Mouse (Mus musculus): ENCODE data around the gene Rarb. TPM values are rescaled to one million over a fixed set of nuclear protein-coding genes. Genes with fewer than 3 reads are reported as not detected.

Gene Rarb
- polyA plus RNA-seq, 1 experiment from 2014 or later = 29.3 TPM

DNA sequence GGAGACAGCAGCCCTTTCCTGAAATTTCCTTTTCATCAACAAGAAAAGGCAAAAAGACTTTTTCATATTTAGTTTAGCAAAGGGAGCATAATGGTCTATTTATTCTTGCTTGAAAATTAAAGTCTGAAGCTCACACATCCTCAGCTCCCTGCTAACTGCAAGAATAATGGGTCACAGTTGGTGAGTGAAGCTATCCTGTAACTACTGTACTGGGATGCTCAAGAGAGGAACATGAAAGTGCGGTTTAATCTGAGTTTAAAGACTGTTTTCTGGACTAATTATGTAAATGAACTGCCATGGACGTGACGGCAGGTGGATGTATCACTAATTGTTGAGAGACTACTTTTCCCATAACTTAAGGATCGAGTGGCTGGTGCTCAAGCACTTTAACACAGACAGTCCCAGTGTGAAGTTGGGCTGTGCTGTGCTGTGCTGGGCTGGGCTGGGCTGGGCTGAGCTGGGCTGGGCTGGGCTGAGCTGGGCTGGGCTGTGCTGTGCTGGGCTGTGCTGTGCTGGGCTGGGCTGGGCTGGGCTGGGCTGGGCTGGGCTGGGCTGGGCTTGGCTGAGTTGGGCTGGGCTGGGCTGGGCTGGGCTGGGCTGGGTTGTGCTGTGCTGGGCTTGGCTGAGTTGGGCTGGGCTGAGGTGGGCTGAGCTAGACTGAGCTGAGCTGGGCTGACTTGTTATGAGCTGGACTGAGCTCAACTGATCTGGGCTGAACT lies 370.5 kb downstream of the Rarb start:
- DNase-seq (ENCODE audit: low spot score) = no peak
- no peaks in the 10 kb centered on the region for H3K36me3 ChIP-seq (ENCODE audit: control insufficient read depth, insufficient read depth, low read length)
- no peak overlapping the region for H3K4me2 ChIP-seq (replicated peaks; ENCODE audit: low read depth, low read length)
- WGBS = 69% methylated on average over 4 of the region's 4 CpGs
- no peaks in the 10 kb centered on the region for H3K9me3 ChIP-seq (ENCODE audit: control insufficient read depth, low read length)
- no peak overlapping the region for H3K4me3 ChIP-seq (ENCODE audit: low read depth, low read length)
- no peak overlapping the region for H3K27ac ChIP-seq (ENCODE audit: low read depth, low read length)
- peak; percentile 59 for ATAC-seq (ENCODE audit: low FRiP score)
- no peaks in the 10 kb centered on the region for H3K27me3 ChIP-seq (ENCODE audit: control insufficient read depth, insufficient read depth, low read length)
- H3K4me1 ChIP-seq (replicated peaks; ENCODE audit: control insufficient read depth, insufficient read depth, low read length) = no peaks in the 10 kb centered on the region
- H3K9ac ChIP-seq (ENCODE audit: low read depth, low read length) = no peak overlapping the region

DNA sequence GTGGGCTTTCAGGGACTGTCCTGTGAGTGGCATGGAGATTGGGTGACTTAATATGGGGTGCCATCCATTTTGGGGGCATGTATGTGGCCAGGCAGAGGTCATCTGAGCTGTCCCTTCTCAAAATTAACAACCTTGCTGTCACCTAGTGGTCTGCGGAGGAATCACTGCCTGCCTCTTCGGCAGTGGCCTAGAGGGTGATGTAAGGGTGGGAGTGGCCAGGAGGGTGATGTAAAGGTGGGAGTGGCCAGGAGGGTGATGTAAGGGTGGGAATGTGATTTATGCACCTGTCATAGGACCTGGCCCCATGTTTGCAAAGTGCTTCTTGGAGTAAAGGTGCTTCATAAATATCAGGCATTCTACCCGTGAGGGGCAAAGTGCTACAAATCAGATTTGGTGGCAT lies 371.4 kb downstream of the Rarb start:
- Histone ChIP-seq H3K27ac (ENCODE audit: low read depth, low read length) (no peak overlapping the region), H3K4me3 (ENCODE audit: low read depth, low read length) (no peak overlapping the region), H3K4me1 (replicated peaks; ENCODE audit: control insufficient read depth, insufficient read depth, low read length) (no peaks in the 10 kb centered on the region), H3K27me3 (ENCODE audit: control insufficient read depth, insufficient read depth, low read length) (no peaks in the 10 kb centered on the region), H3K9me3 (ENCODE audit: control insufficient read depth, low read length) (no peaks in the 10 kb centered on the region), H3K9ac (ENCODE audit: low read depth, low read length) (no peak overlapping the region), H3K4me2 (replicated peaks; ENCODE audit: low read depth, low read length) (no peak overlapping the region), H3K36me3 (ENCODE audit: control insufficient read depth, insufficient read depth, low read length) (no peaks in the 10 kb centered on the region)
- 41% methylated on average over 3 of the region's 3 CpGs for WGBS
- DNase-seq (ENCODE audit: low spot score) (peak; percentile 59), ATAC-seq (ENCODE audit: low FRiP score) (peak; percentile 75)

DNA sequence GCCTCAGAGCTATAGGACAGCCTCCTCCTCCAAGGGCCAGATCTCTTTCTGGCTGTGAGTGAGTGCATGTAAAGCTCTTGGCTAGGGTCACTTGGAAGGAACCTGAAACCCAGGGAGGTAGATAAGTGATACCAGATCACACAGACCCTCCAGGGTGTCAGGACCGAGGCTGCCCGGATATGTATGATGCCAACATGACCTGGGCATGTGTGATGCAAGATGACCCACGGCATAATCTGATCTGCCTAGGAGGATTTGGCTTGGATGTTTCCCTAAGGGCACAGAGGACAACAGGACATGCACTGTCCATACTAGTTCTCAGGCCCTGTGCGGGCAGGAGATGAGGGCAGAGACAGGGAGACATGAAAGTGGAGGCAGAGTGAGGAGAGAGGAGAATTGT lies 374.1 kb downstream of the Rarb start:
- H3K4me3 ChIP-seq (ENCODE audit: low read depth, low read length) = no peak overlapping the region
- no peak overlapping the region for H3K9ac ChIP-seq (ENCODE audit: low read depth, low read length)
- H3K4me1 ChIP-seq (replicated peaks; ENCODE audit: control insufficient read depth, insufficient read depth, low read length) = no peaks in the 10 kb centered on the region
- no peaks in the 10 kb centered on the region for H3K9me3 ChIP-seq (ENCODE audit: control insufficient read depth, low read length)
- no peaks in the 10 kb centered on the region for H3K36me3 ChIP-seq (ENCODE audit: control insufficient read depth, insufficient read depth, low read length)
- no peaks in the 10 kb centered on the region for H3K27me3 ChIP-seq (ENCODE audit: control insufficient read depth, insufficient read depth, low read length)
- H3K4me2 ChIP-seq (replicated peaks; ENCODE audit: low read depth, low read length) = no peak overlapping the region
- no peak for DNase-seq (ENCODE audit: low spot score)
- WGBS = 84% methylated on average over 4 of the region's 4 CpGs
- H3K27ac ChIP-seq (ENCODE audit: low read depth, low read length) = no peak overlapping the region
- no peak for ATAC-seq (ENCODE audit: low FRiP score)

DNA sequence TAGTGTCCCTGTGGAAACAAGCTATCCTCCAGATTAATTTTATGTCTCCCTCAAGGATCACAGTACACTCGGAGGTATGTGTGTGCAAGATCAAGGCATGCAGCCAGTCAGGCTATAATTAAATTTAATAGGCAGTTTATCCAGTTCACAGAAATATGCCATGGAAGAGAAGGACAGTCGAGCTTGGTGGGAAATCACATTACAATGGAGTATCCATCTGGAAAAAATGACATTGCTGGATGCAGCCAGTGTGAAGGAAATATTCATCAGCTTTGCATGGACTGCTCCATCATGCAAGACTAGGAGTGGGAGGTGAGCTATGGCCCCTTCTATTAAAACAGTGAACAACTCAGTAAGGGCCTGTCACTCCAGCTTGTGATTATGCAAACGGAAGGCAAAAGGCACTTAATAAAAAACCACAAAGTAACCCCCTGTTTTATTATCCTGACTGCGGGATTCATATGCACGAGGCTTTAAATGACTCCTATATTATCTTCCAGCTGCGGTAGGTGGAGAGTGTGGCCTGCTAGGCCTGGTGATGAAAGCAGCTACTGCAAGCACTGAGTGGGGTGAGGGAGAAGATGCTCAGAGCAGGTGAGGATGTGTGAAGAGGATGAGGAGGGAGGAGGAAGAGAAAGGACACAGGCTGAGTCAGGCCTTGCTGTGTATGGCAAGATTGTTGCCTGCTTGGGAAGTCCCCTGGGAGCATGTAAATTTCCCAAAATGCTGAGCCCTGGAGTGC lies 379.4 kb downstream of the Rarb start:
- no peaks in the 10 kb centered on the region for H3K36me3 ChIP-seq (ENCODE audit: control insufficient read depth, insufficient read depth, low read length)
- no peak overlapping the region for H3K9ac ChIP-seq (ENCODE audit: low read depth, low read length)
- no peaks in the 10 kb centered on the region for H3K4me1 ChIP-seq (replicated peaks; ENCODE audit: control insufficient read depth, insufficient read depth, low read length)
- H3K4me2 ChIP-seq (replicated peaks; ENCODE audit: low read depth, low read length) = no peak overlapping the region
- H3K4me3 ChIP-seq (ENCODE audit: low read depth, low read length) = no peak overlapping the region
- H3K27ac ChIP-seq (ENCODE audit: low read depth, low read length) = 0 out of 2 replicates have a peak overlapping the region, but pooled peaks have one; percentile 17
- no peak for DNase-seq (ENCODE audit: low spot score)
- ATAC-seq (ENCODE audit: low FRiP score) = peak; percentile 44
- 82% methylated on average over 6 of the region's 6 CpGs for WGBS
- no peaks in the 10 kb centered on the region for H3K27me3 ChIP-seq (ENCODE audit: control insufficient read depth, insufficient read depth, low read length)
- H3K9me3 ChIP-seq (ENCODE audit: control insufficient read depth, low read length) = no peaks in the 10 kb centered on the region

DNA sequence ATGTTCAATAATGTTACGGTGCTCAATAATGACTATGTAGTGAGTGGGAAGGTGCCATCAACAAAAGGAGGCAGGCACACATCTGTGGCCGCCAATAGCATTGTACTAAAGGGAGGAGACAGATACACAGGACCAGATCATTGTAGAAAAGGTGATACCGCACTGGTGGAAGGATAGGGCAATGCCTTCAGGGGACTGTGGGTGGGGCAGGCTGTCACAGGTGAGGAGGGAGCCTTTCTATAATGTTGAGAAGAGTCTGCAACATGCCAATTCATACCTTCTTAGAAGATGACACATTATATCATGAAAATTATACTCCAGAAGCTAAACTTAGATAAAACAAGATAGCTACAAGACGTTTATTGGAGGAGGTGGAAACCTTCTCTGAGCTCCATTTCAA lies 381.6 kb downstream of the Rarb start:
- Histone ChIP-seq H3K4me2 (replicated peaks; ENCODE audit: low read depth, low read length) (no peak overlapping the region), H3K9me3 (ENCODE audit: control insufficient read depth, low read length) (no peaks in the 10 kb centered on the region), H3K27ac (ENCODE audit: low read depth, low read length) (no peak overlapping the region), H3K36me3 (ENCODE audit: control insufficient read depth, insufficient read depth, low read length) (no peaks in the 10 kb centered on the region), H3K4me3 (ENCODE audit: low read depth, low read length) (no peak overlapping the region), H3K9ac (ENCODE audit: low read depth, low read length) (no peak overlapping the region), H3K4me1 (replicated peaks; ENCODE audit: control insufficient read depth, insufficient read depth, low read length) (no peaks in the 10 kb centered on the region), H3K27me3 (ENCODE audit: control insufficient read depth, insufficient read depth, low read length) (no peaks in the 10 kb centered on the region)
- no peak for DNase-seq (ENCODE audit: low spot score)
- no peak for ATAC-seq (ENCODE audit: low FRiP score)
- WGBS = 95% methylated on average over 4 of the region's 4 CpGs

DNA sequence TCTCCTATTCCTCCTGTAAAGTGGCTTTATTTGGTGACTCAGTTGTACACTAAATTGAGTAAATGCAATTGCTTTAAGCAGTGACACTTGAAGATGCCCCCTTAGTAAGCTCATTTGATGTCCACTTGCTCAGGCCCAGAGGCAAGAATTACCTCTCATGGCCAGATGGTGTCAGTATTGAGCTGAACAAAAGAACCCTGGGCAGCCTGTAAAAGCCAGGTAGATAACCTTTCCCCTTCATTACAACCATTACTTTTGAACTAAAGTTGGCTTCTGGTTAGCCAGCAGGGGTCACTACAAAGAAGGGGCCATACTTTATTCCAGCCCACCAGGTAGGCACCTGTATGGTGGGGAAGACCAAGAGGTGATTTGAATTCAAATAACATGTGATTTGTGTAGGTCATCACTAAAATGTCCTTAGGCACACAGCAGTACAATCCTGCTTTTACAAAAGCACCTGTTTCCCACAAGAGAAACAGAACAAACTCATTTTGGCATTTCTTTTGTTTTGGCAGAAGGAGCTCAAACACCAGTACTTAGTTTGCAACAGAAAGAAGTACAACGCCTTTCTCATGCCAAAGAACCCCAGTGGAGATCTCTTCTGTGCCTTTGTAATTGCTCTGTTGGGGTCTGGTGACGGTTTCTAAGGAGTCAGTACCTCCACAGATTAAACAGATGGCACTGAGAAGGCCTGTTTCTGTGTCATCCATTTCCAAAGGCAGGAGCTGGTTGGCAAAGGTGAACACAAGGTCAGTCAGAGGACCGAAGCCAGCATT lies 384.4 kb downstream of the Rarb start:
- Histone ChIP-seq H3K4me2 (replicated peaks; ENCODE audit: low read depth, low read length) (no peak overlapping the region), H3K27me3 (ENCODE audit: control insufficient read depth, insufficient read depth, low read length) (no peaks in the 10 kb centered on the region), H3K36me3 (ENCODE audit: control insufficient read depth, insufficient read depth, low read length) (no peaks in the 10 kb centered on the region), H3K4me1 (replicated peaks; ENCODE audit: control insufficient read depth, insufficient read depth, low read length) (no peaks in the 10 kb centered on the region), H3K9ac (ENCODE audit: low read depth, low read length) (no peak overlapping the region), H3K4me3 (ENCODE audit: low read depth, low read length) (no peak overlapping the region), H3K27ac (ENCODE audit: low read depth, low read length) (no peak overlapping the region), H3K9me3 (ENCODE audit: control insufficient read depth, low read length) (no peaks in the 10 kb centered on the region)
- DNase-seq (ENCODE audit: low spot score) (peak; percentile 76), ATAC-seq (ENCODE audit: low FRiP score) (peak; percentile 49)
- WGBS = 45% methylated on average over 3 of the region's 3 CpGs

DNA sequence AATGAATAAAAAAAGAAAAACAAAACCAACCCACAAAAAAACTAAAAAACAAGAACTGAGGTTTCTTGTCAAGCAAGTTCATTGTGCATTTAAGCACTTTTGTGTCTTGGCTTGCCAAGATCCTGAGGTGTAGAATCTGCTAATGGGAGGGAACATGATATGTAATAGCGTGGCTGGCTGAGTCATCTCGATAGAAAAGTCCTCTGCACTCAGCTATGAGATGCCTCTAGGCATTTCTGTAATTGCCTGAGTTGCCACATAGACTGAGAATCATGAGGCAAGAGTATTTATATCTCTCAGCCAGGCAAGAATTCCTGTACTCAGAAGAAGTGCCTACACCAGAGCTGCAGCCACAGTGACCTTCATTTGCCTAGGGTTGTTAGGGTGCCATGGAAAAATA lies 385.8 kb downstream of the Rarb start:
- no peak for DNase-seq (ENCODE audit: low spot score)
- Histone ChIP-seq H3K4me2 (replicated peaks; ENCODE audit: low read depth, low read length) (no peak overlapping the region), H3K27me3 (ENCODE audit: control insufficient read depth, insufficient read depth, low read length) (no peaks in the 10 kb centered on the region), H3K9ac (ENCODE audit: low read depth, low read length) (no peak overlapping the region), H3K36me3 (ENCODE audit: control insufficient read depth, insufficient read depth, low read length) (no peaks in the 10 kb centered on the region), H3K4me1 (replicated peaks; ENCODE audit: control insufficient read depth, insufficient read depth, low read length) (no peaks in the 10 kb centered on the region), H3K9me3 (ENCODE audit: control insufficient read depth, low read length) (no peaks in the 10 kb centered on the region), H3K27ac (ENCODE audit: low read depth, low read length) (no peak overlapping the region), H3K4me3 (ENCODE audit: low read depth, low read length) (no peak overlapping the region)
- ATAC-seq (ENCODE audit: low FRiP score) = no peak
- 85% methylated on average over 2 of the region's 2 CpGs for WGBS

DNA sequence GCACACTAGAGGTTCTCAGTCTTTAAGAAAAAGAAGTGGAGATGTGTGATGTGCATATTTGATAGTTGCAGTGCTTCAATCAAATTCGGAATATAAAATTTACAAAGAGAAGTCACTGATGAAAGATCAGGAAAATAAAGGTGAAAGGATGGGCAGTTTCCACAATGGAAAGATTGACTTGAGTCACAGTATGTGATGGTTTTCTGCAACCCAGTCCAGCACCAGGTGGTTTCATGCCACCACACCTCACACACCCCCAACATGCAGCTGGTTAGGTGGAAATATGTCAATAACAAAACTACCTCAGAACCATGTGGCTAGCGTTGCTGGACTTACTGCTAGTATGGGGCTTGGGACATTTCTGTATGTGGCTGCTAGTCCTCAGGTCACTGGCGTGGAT lies 386.4 kb downstream of the Rarb start:
- Histone ChIP-seq H3K36me3 (ENCODE audit: control insufficient read depth, insufficient read depth, low read length) (no peaks in the 10 kb centered on the region), H3K27me3 (ENCODE audit: control insufficient read depth, insufficient read depth, low read length) (no peaks in the 10 kb centered on the region), H3K9me3 (ENCODE audit: control insufficient read depth, low read length) (no peaks in the 10 kb centered on the region), H3K9ac (ENCODE audit: low read depth, low read length) (no peak overlapping the region), H3K4me3 (ENCODE audit: low read depth, low read length) (no peak overlapping the region), H3K27ac (ENCODE audit: low read depth, low read length) (no peak overlapping the region), H3K4me2 (replicated peaks; ENCODE audit: low read depth, low read length) (no peak overlapping the region), H3K4me1 (replicated peaks; ENCODE audit: control insufficient read depth, insufficient read depth, low read length) (no peaks in the 10 kb centered on the region)
- no peak for DNase-seq (ENCODE audit: low spot score)
- ATAC-seq (ENCODE audit: low FRiP score) = no peak
- WGBS = 90% methylated on average over 3 of the region's 3 CpGs
